Mouse (Mus musculus): Measurements from ENCODE around the gene St8sia6. TPM values are rescaled to one million over a fixed set of nuclear protein-coding genes. Genes with fewer than 3 reads are reported as not detected.
"Not testable (repeated sequence)": the region's sequence is repeated elsewhere in the genome, so short reads cannot be mapped to it uniquely, and the experiment has no call there.

The St8sia6 gene
- polyA plus RNA-seq, 1 experiment from 2014 or later: 1.7 TPM

- WGBS: 39% methylated on average over 1 of the region's 1 CpGs
- Histone ChIP-seq H3K36me3 (replicated peaks) (no peaks in the 10 kb centered on the region), H3K27ac (replicated peaks) (no peak overlapping the region), H3K9me3 (no peaks in the 10 kb centered on the region), H3K4me3 (no peak overlapping the region), H3K27me3 (replicated peaks; ENCODE audit: low read depth, poor library complexity, severe bottlenecking) (peaks cover 38% of the 10 kb centered on the region), H3K4me1 (peaks cover 20% of the 10 kb centered on the region; the same call in 1 of the 2 replicates)
- no peak for DNase-seq (ENCODE audit: low spot score)
Measured at GRCm38 (mm10) chr2:13789365-13789764, 4.5 kb downstream of the St8sia6 start.

- WGBS: 78% methylated on average over 1 of the region's 1 CpGs
Measured at GRCm38 (mm10) chr2:13786577-13787168, 7.2 kb downstream of the St8sia6 start.

GRCm38 (mm10) chr2:13785992-13786391 is 7.9 kb downstream of the St8sia6 start:
- WGBS: 72% methylated on average over 3 of the region's 3 CpGs
- H3K4me1 ChIP-seq; H3K27ac ChIP-seq (replicated peaks); DNase-seq (ENCODE audit: low spot score); H3K36me3 ChIP-seq (replicated peaks); H3K27me3 ChIP-seq (replicated peaks; ENCODE audit: low read depth, poor library complexity, severe bottlenecking); H3K4me3 ChIP-seq; H3K9me3 ChIP-seq: not testable (repeated sequence)

More at GRCm38 (mm10) chr2:13786577-13787168, 7.2 kb downstream of the St8sia6 start:
- no peak overlapping the region for H3K4me3 ChIP-seq
- peaks cover 11% of the 10 kb centered on the region for H3K27me3 ChIP-seq (replicated peaks; ENCODE audit: low read depth, poor library complexity, severe bottlenecking)
- no peaks in the 10 kb centered on the region for H3K36me3 ChIP-seq (replicated peaks)
- no peaks in the 10 kb centered on the region for H3K9me3 ChIP-seq
- H3K4me1 ChIP-seq: peaks cover 6% of the 10 kb centered on the region; the same call in 1 of the 2 replicates
- no peak for DNase-seq (ENCODE audit: low spot score)
- no peak overlapping the region for H3K27ac ChIP-seq (replicated peaks)

GRCm38 (mm10) chr2:13785247-13785646 is 8.6 kb downstream of the St8sia6 start:
- Histone ChIP-seq H3K4me3 (no peak overlapping the region), H3K27ac (replicated peaks) (no peak overlapping the region), H3K9me3 (no peaks in the 10 kb centered on the region), H3K27me3 (replicated peaks; ENCODE audit: low read depth, poor library complexity, severe bottlenecking) (peaks cover 3% of the 10 kb centered on the region), H3K36me3 (replicated peaks) (no peaks in the 10 kb centered on the region), H3K4me1 (peaks cover 6% of the 10 kb centered on the region; the same call in 1 of the 2 replicates)
- no peak for DNase-seq (ENCODE audit: low spot score)
- WGBS: 80% methylated on average over 2 of the region's 2 CpGs

GRCm38 (mm10) chr2:13784448-13784847 is 9.4 kb downstream of the St8sia6 start:
- Histone ChIP-seq H3K36me3 (replicated peaks) (no peaks in the 10 kb centered on the region), H3K4me3 (no peak overlapping the region), H3K4me1 (no peaks in the 10 kb centered on the region), H3K27me3 (replicated peaks; ENCODE audit: low read depth, poor library complexity, severe bottlenecking) (no peaks in the 10 kb centered on the region), H3K27ac (replicated peaks) (no peak overlapping the region), H3K9me3 (no peaks in the 10 kb centered on the region)
- 64% methylated on average over 1 of the region's 1 CpGs for WGBS
- DNase-seq (ENCODE audit: low spot score): no peak

GRCm38 (mm10) chr2:13777032-13777431 is 16.8 kb downstream of the St8sia6 start:
- H3K4me1 ChIP-seq: no peaks in the 10 kb centered on the region
- no peaks in the 10 kb centered on the region for H3K9me3 ChIP-seq
- no peak overlapping the region for H3K27ac ChIP-seq (replicated peaks)
- no peak overlapping the region for H3K4me3 ChIP-seq
- DNase-seq (ENCODE audit: low spot score): no peak
- no peaks in the 10 kb centered on the region for H3K27me3 ChIP-seq (replicated peaks; ENCODE audit: low read depth, poor library complexity, severe bottlenecking)
- H3K36me3 ChIP-seq (replicated peaks): no peaks in the 10 kb centered on the region

GRCm38 (mm10) chr2:13776453-13776852 is 17.4 kb downstream of the St8sia6 start:
- Histone ChIP-seq H3K9me3 (no peaks in the 10 kb centered on the region), H3K4me3 (no peak overlapping the region), H3K27ac (replicated peaks) (no peak overlapping the region), H3K36me3 (replicated peaks) (no peaks in the 10 kb centered on the region), H3K27me3 (replicated peaks; ENCODE audit: low read depth, poor library complexity, severe bottlenecking) (no peaks in the 10 kb centered on the region), H3K4me1 (no peaks in the 10 kb centered on the region)
- DNase-seq (ENCODE audit: low spot score): no peak
- 71% methylated on average over 1 of the region's 1 CpGs for WGBS

GRCm38 (mm10) chr2:13775056-13775455 is 18.8 kb downstream of the St8sia6 start:
- H3K4me1 ChIP-seq: no peaks in the 10 kb centered on the region
- H3K9me3 ChIP-seq: no peaks in the 10 kb centered on the region
- H3K36me3 ChIP-seq (replicated peaks): no peaks in the 10 kb centered on the region
- 91% methylated on average over 3 of the region's 3 CpGs for WGBS
- no peak overlapping the region for H3K4me3 ChIP-seq
- DNase-seq (ENCODE audit: low spot score): no peak
- no peak overlapping the region for H3K27ac ChIP-seq (replicated peaks)
- no peaks in the 10 kb centered on the region for H3K27me3 ChIP-seq (replicated peaks; ENCODE audit: low read depth, poor library complexity, severe bottlenecking)

GRCm38 (mm10) chr2:13768524-13768923 is 25.3 kb downstream of the St8sia6 start:
- H3K4me3 ChIP-seq: no peak overlapping the region
- no peaks in the 10 kb centered on the region for H3K27me3 ChIP-seq (replicated peaks; ENCODE audit: low read depth, poor library complexity, severe bottlenecking)
- H3K9me3 ChIP-seq: no peaks in the 10 kb centered on the region
- 72% methylated on average over 5 of the region's 5 CpGs for WGBS
- no peak overlapping the region for H3K27ac ChIP-seq (replicated peaks)
- no peaks in the 10 kb centered on the region for H3K36me3 ChIP-seq (replicated peaks)
- 0 out of 2 replicates have a peak, but pooled peaks cover 4% of the 10 kb centered on the region for H3K4me1 ChIP-seq
- DNase-seq (ENCODE audit: low spot score): no peak

GRCm38 (mm10) chr2:13767532-13768411 is 26.1 kb downstream of the St8sia6 start:
- Histone ChIP-seq H3K4me1 (0 out of 2 replicates have a peak, but pooled peaks cover 4% of the 10 kb centered on the region), H3K27me3 (replicated peaks; ENCODE audit: low read depth, poor library complexity, severe bottlenecking) (no peaks in the 10 kb centered on the region), H3K36me3 (replicated peaks) (no peaks in the 10 kb centered on the region), H3K27ac (replicated peaks) (no peak overlapping the region), H3K4me3 (no peak overlapping the region), H3K9me3 (no peaks in the 10 kb centered on the region)
- no peak for DNase-seq (ENCODE audit: low spot score)
- WGBS: 62% methylated on average over 9 of the region's 9 CpGs

- no peak overlapping the region for H3K4me3 ChIP-seq
- no peak overlapping the region for H3K27ac ChIP-seq (replicated peaks)
- H3K36me3 ChIP-seq (replicated peaks): no peaks in the 10 kb centered on the region
- no peaks in the 10 kb centered on the region for H3K27me3 ChIP-seq (replicated peaks; ENCODE audit: low read depth, poor library complexity, severe bottlenecking)
- H3K9me3 ChIP-seq: no peaks in the 10 kb centered on the region
- H3K4me1 ChIP-seq: no peaks in the 10 kb centered on the region
- DNase-seq (ENCODE audit: low spot score): no peak
Measured at GRCm38 (mm10) chr2:13760366-13760765, 33.5 kb downstream of the St8sia6 start.

GRCm38 (mm10) chr2:13757412-13757811 is 36.5 kb downstream of the St8sia6 start:
- H3K9me3 ChIP-seq: no peaks in the 10 kb centered on the region
- no peak overlapping the region for H3K4me3 ChIP-seq
- no peaks in the 10 kb centered on the region for H3K4me1 ChIP-seq
- H3K27me3 ChIP-seq (replicated peaks; ENCODE audit: low read depth, poor library complexity, severe bottlenecking): no peaks in the 10 kb centered on the region
- no peaks in the 10 kb centered on the region for H3K36me3 ChIP-seq (replicated peaks)
- no peak for DNase-seq (ENCODE audit: low spot score)
- 89% methylated on average over 7 of the region's 7 CpGs for WGBS
- no peak overlapping the region for H3K27ac ChIP-seq (replicated peaks)

GRCm38 (mm10) chr2:13755733-13756132 is 38.1 kb downstream of the St8sia6 start:
- Histone ChIP-seq H3K36me3 (replicated peaks) (no peaks in the 10 kb centered on the region), H3K9me3 (no peaks in the 10 kb centered on the region), H3K4me1 (no peaks in the 10 kb centered on the region), H3K4me3 (no peak overlapping the region), H3K27me3 (replicated peaks; ENCODE audit: low read depth, poor library complexity, severe bottlenecking) (no peaks in the 10 kb centered on the region), H3K27ac (replicated peaks) (no peak overlapping the region)
- WGBS: 86% methylated on average over 4 of the region's 4 CpGs
- DNase-seq (ENCODE audit: low spot score): no peak
